7 mouse cellular contexts compared by ENCODE assay signal in the genomic region with DNA sequence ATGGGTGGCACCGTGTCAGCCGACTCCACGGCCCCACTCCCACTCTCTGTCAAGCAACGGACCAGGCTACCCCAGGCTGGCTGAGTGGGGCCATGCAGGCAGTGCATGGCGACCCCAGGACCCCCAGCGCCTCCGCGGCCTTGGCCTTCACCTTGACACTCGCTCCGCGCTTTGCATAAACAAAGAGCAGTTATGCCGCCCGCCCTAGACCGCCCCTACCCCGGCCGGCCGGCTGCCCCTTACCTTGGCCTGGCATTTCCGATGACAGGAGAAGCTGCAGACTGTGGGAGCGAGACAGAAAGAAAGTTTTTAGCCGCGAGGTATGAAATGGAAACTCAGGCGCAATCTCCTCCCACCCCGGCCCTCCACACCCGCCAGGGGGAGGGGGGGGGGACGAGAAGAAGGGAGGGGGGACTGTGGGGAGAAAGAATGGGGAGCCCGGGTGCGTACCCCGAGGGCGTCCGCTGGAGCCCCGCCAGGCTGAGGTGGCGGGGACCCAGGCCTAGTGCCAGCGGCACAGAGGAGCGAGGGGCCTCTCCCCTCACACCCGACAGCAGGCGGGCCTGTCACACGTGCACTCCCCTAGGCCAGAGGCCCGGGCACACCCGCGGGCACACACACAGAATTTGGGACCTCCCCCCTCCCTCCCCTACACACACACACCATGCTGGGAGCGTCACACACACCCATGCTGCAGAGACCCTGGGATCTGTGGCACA. TPM values are rescaled to one million over a fixed set of nuclear protein-coding genes. Genes with fewer than 3 reads are reported as not detected.
A peak's percentile ranks its signal among the peaks of the same experiment; 100 is the strongest.
DNase-seq lines count a peak whose midpoint lies in the region; ATAC-seq and TF ChIP-seq lines count a peak whose summit lies in the region.

No protein-coding gene starts in this region.

- 0 out of 2 replicates have a peak overlapping the region, but pooled peaks have one; percentile 32 for H3K9ac ChIP-seq in ES-E14 (ENCODE audit: insufficient read depth, low read depth, low read length, poor library complexity, severe bottlenecking)
- H3K9ac ChIP-seq in heart, embryonic 14.5 days (ENCODE audit: low read length): peak overlapping the region; percentile 82
- H3K9ac ChIP-seq in limb, embryonic 12.5 days (replicated peaks): peak overlapping the region; percentile 70

- no peaks in the 10 kb centered on the region for H3K27me3 ChIP-seq in heart, embryonic 14.5 days (ENCODE audit: control insufficient read depth, insufficient read depth, low read length)
- H3K27me3 ChIP-seq in limb, embryonic 12.5 days: no peaks in the 10 kb centered on the region

- ATAC-seq in heart, embryonic 14.5 days (ENCODE audit: insufficient number of reproducible peaks, insufficient read depth, low FRiP score, low read depth): peak; percentile 51; the same call in 1 of the 2 replicates
- ATAC-seq in limb, embryonic 12.5 days (ENCODE audit: insufficient number of reproducible peaks, insufficient read depth, low FRiP score, low TSS enrichment, low read depth): peak; percentile 75

- H3K27ac ChIP-seq in ES-E14 (ENCODE audit: insufficient read depth, low read depth, low read length, poor library complexity, severe bottlenecking): no peak overlapping the region
- peak overlapping the region; percentile 84 to 89 for H3K27ac ChIP-seq in heart, embryonic 14.5 days (replicated peaks in 1 of 2; ENCODE audit: control insufficient read depth in 1 of 2, insufficient read depth in 1 of 2, low read depth in 2 of 2, low read length in 2 of 2)
- H3K27ac ChIP-seq in limb, embryonic 12.5 days: peak overlapping the region; percentile 92

- in situ Hi-C loops in ES-E14 (cut with MboI; ENCODE audit: low sequenced_read_pairs in 2 of 2, unreplicated experiment in 2 of 2): no loop called here

- peak overlapping the region; percentile 76 for H3K4me2 ChIP-seq in heart, embryonic 14.5 days (ENCODE audit: low read length)
- peak overlapping the region; percentile 89 for H3K4me2 ChIP-seq in limb, embryonic 12.5 days

- H3K36me3 ChIP-seq in ES-E14 (ENCODE audit: control insufficient read depth, insufficient read depth, low read length, poor library complexity, severe bottlenecking): no peaks in the 10 kb centered on the region
- peaks cover 6% of the 10 kb centered on the region for H3K36me3 ChIP-seq in heart, embryonic 14.5 days (ENCODE audit: control insufficient read depth, insufficient read depth, low read length)
- H3K36me3 ChIP-seq in limb, embryonic 12.5 days: peaks cover 27% of the 10 kb centered on the region

- peaks cover 0 to 9% of the 10 kb centered on the region in 2 experiments; a peak in 1 of 4 replicates for H3K4me1 ChIP-seq in ES-E14 (ENCODE audit: control insufficient read depth in 2 of 2, insufficient read depth in 2 of 2, low read length in 2 of 2, poor library complexity in 1 of 2)
- H3K4me1 ChIP-seq in heart, embryonic 14.5 days (ENCODE audit: control insufficient read depth in 2 of 2, insufficient read depth in 2 of 2, low read length in 2 of 2): peaks cover 31 to 37% of the 10 kb centered on the region in 2 experiments
- H3K4me1 ChIP-seq in limb, embryonic 12.5 days (replicated peaks): peaks cover 56% of the 10 kb centered on the region

- 1% methylated on average over 32 of the region's 41 CpGs for WGBS in heart, embryonic 14.5 days
- WGBS in limb, embryonic 12.5 days: 3% methylated on average over 40 of the region's 41 CpGs

- H3K4me3 ChIP-seq in ES-E14 (ENCODE audit: insufficient read depth in 1 of 2, low read depth in 1 of 2, low read length in 2 of 2, poor library complexity in 1 of 2, severe bottlenecking in 1 of 2): peak overlapping the region; percentile 26 to 45; a peak in 3 of 4 replicates
- H3K4me3 ChIP-seq in heart, embryonic 14.5 days (ENCODE audit: control insufficient read depth in 1 of 2, insufficient read depth in 1 of 2, low read depth in 1 of 2, low read length in 2 of 2): peak overlapping the region; percentile 59 to 74
- H3K4me3 ChIP-seq in limb, embryonic 12.5 days (replicated peaks): peak overlapping the region; percentile 50

- DNase-seq in ES-E14 (ENCODE audit: low read depth, low spot score): no peak
- peak; percentile 52 to 61 for DNase-seq in adrenal gland, postnatal 36 days
- peak; percentile 45 for DNase-seq in naive thymus-derived CD4-positive, alpha-beta T cell, adult 2 months (ENCODE audit: low read depth)
- no peak for DNase-seq in spleen, postnatal 4 days (ENCODE audit: low spot score in 2 of 2)
- DNase-seq in left cerebral cortex, postnatal 36 days (ENCODE audit: low spot score in 2 of 2): no peak

- intact Hi-C loops in left cerebral cortex, postnatal 36 days (cut with DNase I): no loop called here

- H3K9me3 ChIP-seq in ES-E14 (ENCODE audit: control insufficient read depth, insufficient read depth, low read depth, low read length): no peaks in the 10 kb centered on the region
- no peaks in the 10 kb centered on the region for H3K9me3 ChIP-seq in heart, embryonic 14.5 days (ENCODE audit: control insufficient read depth, low read length)
- H3K9me3 ChIP-seq in limb, embryonic 12.5 days: no peaks in the 10 kb centered on the region

TF ChIP-seq in ES-E14, 5 proteins besides CTCF, POLR2A, EP300 and RAD21:
- TF ChIP-seq MAFK (IDR thresholded peaks at IDR 0.05; ENCODE audit: insufficient read depth, low read depth, low read length) (no peak), CHD2 (IDR thresholded peaks at IDR 0.05; ENCODE audit: low read depth, low read length) (no peak), HCFC1 (IDR thresholded peaks at IDR 0.05; ENCODE audit: borderline replicate concordance, insufficient read depth, low read length) (no peak), ZNF384 (IDR thresholded peaks at IDR 0.05; ENCODE audit: low read depth, low read length) (no peak), ZC3H11A (IDR thresholded peaks at IDR 0.05; ENCODE audit: borderline replicate concordance, low read depth, low read length) (no peak)

RNA-seq across cellular contexts. Expression of a gene that starts 55.7 kb away (rescaled TPM):
- 9.5 and 10.0 TPM in 2 replicates for total RNA-seq in ES-E14 (2012; rRNA removed)
- total RNA-seq in adrenal gland, postnatal 36 days (2021): 100 to 1,000 TPM; 404 to 411 TPM
- 125 and 142 TPM in 2 replicates for polyA plus RNA-seq in heart, embryonic 14.5 days (2014; fragmentation: Nextera tagmentation; extraction: Ambion mirVana)
- polyA plus RNA-seq in limb, embryonic 12.5 days (2016; fragmentation: Nextera tagmentation; extraction: Ambion mirVana): 36.7 and 44.9 TPM in 2 replicates
- 10 to 100 TPM; 36.1 to 50.9 TPM for total RNA-seq in left cerebral cortex, postnatal 36 days (2021)

RNA-seq across cellular contexts. Expression of a gene that starts 56.8 kb away (rescaled TPM):
- total RNA-seq in ES-E14 (2012; rRNA removed): 0.11 TPM in 1 of 2 replicates, not detected in the other
- 1 to 10 TPM; 1.2 to 2.0 TPM for total RNA-seq in adrenal gland, postnatal 36 days (2021)
- 0.22 and 0.39 TPM in 2 replicates for polyA plus RNA-seq in heart, embryonic 14.5 days (2014; fragmentation: Nextera tagmentation; extraction: Ambion mirVana)
- 0.15 and 0.18 TPM in 2 replicates for polyA plus RNA-seq in limb, embryonic 12.5 days (2016; fragmentation: Nextera tagmentation; extraction: Ambion mirVana)
- not detected for total RNA-seq in left cerebral cortex, postnatal 36 days (2021)

Comparison
In these comparisons a context has a peak if more than half of its experiments do, and no peak if none do; other contexts are left out.
1. DNase-seq: peak in adrenal gland, postnatal 36 days (2 of 2) and naive thymus-derived CD4-positive, alpha-beta T cell, adult 2 months (single experiment); none in ES-E14 (single experiment), spleen, postnatal 4 days (0 of 2) and left cerebral cortex, postnatal 36 days (0 of 2).
2. H3K9ac ChIP-seq: peak in every context shown above with its lines; median percentile 82 in heart, embryonic 14.5 days; 70 in limb, embryonic 12.5 days; 32 in ES-E14.
3. RNA of a gene that starts 55.7 kb away (total RNA-seq): 404 to 411 TPM in adrenal gland, postnatal 36 days; 36.1 to 50.9 TPM in left cerebral cortex, postnatal 36 days and 9.5 to 10.0 TPM in ES-E14; every median in the first group is over 4 times any median in the second.
4. Peak in every context shown above with its lines, with median percentiles within 50 percentile points of each other: H3K4me3 ChIP-seq.